Mouse (Mus musculus): Measurements from ENCODE around the gene Gba2. TPM values are rescaled to one million over a fixed set of nuclear protein-coding genes. Genes with fewer than 3 reads are reported as not detected.

Gene Gba2
- 94.5 and 96.8 TPM in 2 replicates for polyA plus RNA-seq (2012; rRNA removed)

GRCm38 (mm10) chr4:43578376-43579204 is at the start of gene Gba2, which contains the start of gene Rgp1:
Gene Gba2, minus strand, starts transcription at chr4:43578873.
Gene Rgp1, plus strand, starts transcription at chr4:43578715.

GRCm38 (mm10) chr4:43584444-43585416 is 6.1 kb upstream of the Gba2 start, which contains the start of gene Msmp:
Gene Msmp, minus strand, starts transcription at chr4:43584494.

GRCm38 (mm10) chr4:43561997-43562768 is 16.5 kb downstream of the Gba2 start, which contains the start of the genes Creb3 and Tln1:
Gene Creb3, plus strand, starts transcription at chr4:43562332.
Gene Tln1, minus strand, starts transcription at chr4:43562691.

Other genes starting within 250 kb of the Gba2 start
- gene Rusc2, start 196.9 kb downstream of the Gba2 start, polyA plus RNA-seq (2012; rRNA removed) = 49.6 and 65.2 TPM in 2 replicates
- gene Fam166b, start 149.7 kb downstream of the Gba2 start, polyA plus RNA-seq (2012; rRNA removed) = 2.2 and 2.9 TPM in 2 replicates
- gene Tesk1, start 136.9 kb downstream of the Gba2 start, polyA plus RNA-seq (2012; rRNA removed) = 71.9 and 81.1 TPM in 2 replicates
- gene Cd72, start 124.2 kb downstream of the Gba2 start, polyA plus RNA-seq (2012; rRNA removed) = 0.18 and 0.72 TPM in 2 replicates
- gene Sit1, start 95.1 kb downstream of the Gba2 start, polyA plus RNA-seq (2012; rRNA removed) = 0.09 and 0.19 TPM in 2 replicates
- 101 and 113 TPM in 2 replicates for gene Ccdc107, start 86.0 kb downstream of the Gba2 start, polyA plus RNA-seq (2012; rRNA removed)
- 10.2 and 13.0 TPM in 2 replicates for gene Arhgef39, start 79.2 kb downstream of the Gba2 start, polyA plus RNA-seq (2012; rRNA removed)
- 0.35 and 0.60 TPM in 2 replicates for gene Car9, start 71.9 kb downstream of the Gba2 start, polyA plus RNA-seq (2012; rRNA removed)
- 9.1 and 53.0 TPM in 2 replicates for gene Tpm2, start 55.1 kb downstream of the Gba2 start, polyA plus RNA-seq (2012; rRNA removed)
- 54.1 and 62.0 TPM in 2 replicates for gene Creb3, start 16.5 kb downstream of the Gba2 start, polyA plus RNA-seq (2012; rRNA removed)
- 55.2 and 59.4 TPM in 2 replicates for gene Tln1, start 16.2 kb downstream of the Gba2 start, polyA plus RNA-seq (2012; rRNA removed)
- 34.5 and 36.5 TPM in 2 replicates for gene Rgp1, start 158 bp downstream of the Gba2 start, polyA plus RNA-seq (2012; rRNA removed)
- not detected in 2 replicates for gene Msmp, start 5.6 kb upstream of the Gba2 start, polyA plus RNA-seq (2012; rRNA removed)
- 71.9 and 77.8 TPM in 2 replicates for gene Npr2, start 53.1 kb upstream of the Gba2 start, polyA plus RNA-seq (2012; rRNA removed)
- 6.9 and 7.0 TPM in 2 replicates for gene Spag8, start 74.7 kb upstream of the Gba2 start, polyA plus RNA-seq (2012; rRNA removed)
- 45.5 and 47.2 TPM in 2 replicates for gene Hint2, start 77.6 kb upstream of the Gba2 start, polyA plus RNA-seq (2012; rRNA removed)
- gene Tmem8b, start 90.1 kb upstream of the Gba2 start, polyA plus RNA-seq (2012; rRNA removed) = 18.2 and 24.2 TPM in 2 replicates
- 0.30 and 0.33 TPM in 2 replicates for gene Fam221b, start 90.3 kb upstream of the Gba2 start, polyA plus RNA-seq (2012; rRNA removed)
- gene Olfr70, start 121.9 kb upstream of the Gba2 start, polyA plus RNA-seq (2012; rRNA removed) = not detected in 2 replicates
- not detected in 2 replicates for gene Olfr71, start 131.4 kb upstream of the Gba2 start, polyA plus RNA-seq (2012; rRNA removed)
- gene Hrct1, start 148.3 kb upstream of the Gba2 start, polyA plus RNA-seq (2012; rRNA removed) = 0.53 and 0.57 TPM in 2 replicates
- 0.23 and 0.47 TPM in 2 replicates for gene Spaar, start 151.2 kb upstream of the Gba2 start, polyA plus RNA-seq (2012; rRNA removed)
- gene Olfr159, start 192.1 kb upstream of the Gba2 start, polyA plus RNA-seq (2012; rRNA removed) = not detected in 2 replicates
- not detected in 2 replicates for gene Olfr156, start 245.0 kb upstream of the Gba2 start, polyA plus RNA-seq (2012; rRNA removed)